Mouse (Mus musculus) urinary bladder, postnatal 0 days (tissue): Measurements from ENCODE around the gene Zdhhc12. TPM values are rescaled to one million over a fixed set of nuclear protein-coding genes. Genes with fewer than 3 reads are reported as not detected.

Experiments used
- polyA plus RNA-seq: library from polyadenylated mRNA; unstranded; fragments of >200 nt; fragmentation: Nextera tagmentation; extraction: Ambion mirVana; gene quantifications from 2 replicates; pipeline ENCODE4 v1.2.1, GENCODE M21; 2015

Zdhhc12 gene
- polyA plus RNA-seq, result 24.9 and 27.9 TPM in 2 replicates

DNA sequence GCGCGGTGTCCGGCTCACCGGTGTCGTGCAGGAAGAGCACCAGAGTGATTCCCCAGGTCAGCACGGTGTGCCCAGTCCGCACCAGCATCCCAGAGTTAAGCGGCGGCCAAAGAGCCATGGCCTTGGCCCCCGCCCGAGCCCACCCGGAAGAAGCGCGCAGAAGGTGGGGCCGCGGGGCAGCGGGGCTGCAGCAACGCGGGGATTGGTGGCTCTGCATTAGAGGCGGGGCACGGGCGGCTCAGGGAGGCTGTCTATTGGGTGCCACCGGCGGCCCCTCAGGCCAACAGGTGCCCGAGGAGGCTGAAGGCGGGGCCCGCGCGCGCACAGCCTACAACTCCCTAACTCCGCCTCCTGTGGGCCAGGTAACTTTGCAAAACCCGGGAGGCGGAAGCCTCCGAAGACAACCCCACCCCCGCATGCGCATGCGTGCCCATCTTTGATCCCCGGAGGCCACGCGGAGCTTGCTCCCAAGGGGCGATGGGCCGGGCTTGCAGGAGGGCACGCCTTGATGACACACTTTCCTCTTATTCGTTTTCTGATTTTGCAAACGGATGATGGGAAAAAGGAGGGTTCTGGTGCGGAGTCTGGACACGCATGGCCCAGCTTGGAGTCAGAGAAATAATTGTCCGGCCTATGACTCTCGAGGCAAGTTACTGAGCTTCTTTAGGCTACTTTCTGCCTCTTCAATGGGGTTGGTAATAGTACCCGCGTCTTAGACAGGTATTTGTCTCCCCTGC, at the start of gene Zdhhc12:
Gene Zdhhc12, minus strand, starts transcription at position 178 of the 737 bp plus-strand sequence.

DNA sequence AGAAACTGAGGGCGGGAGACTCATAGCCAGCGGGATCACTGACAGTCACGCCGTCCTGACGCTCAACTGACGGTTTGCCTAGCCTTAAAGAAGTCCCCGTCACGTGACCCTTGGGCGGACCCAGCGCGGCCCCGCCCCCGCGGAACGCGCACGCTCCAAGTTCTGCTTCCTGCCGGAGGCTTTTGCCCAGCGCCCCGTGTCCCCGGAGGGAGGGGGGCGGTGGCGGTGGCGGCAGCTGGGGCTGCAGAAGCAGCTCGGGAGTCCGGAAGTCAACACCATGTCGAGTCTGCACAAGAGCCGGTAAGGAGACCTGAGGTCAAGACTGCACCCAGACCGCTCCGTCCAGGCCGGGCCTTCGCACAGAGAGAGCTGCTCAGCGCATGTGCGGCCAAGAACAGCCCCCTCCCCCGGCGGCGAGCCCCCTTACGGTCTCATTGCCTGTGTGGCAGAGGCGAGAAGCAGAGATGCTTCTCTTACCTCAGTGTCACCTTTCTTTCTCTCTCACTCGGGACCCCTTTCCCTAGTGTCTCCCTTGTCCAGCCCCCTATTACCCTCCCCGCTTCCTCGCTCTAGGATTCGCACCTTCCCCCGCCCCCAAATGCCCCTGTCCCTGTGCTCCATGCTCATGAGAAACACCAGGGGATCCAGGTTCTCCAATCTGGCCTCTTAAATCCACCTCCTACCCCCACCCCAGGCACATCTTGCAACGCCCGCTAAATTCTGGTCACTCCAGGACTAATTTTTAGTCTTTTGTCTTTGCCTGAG, 40.3 kb upstream of the Zdhhc12 start, which contains the start of gene Tbc1d13:
Gene Tbc1d13, plus strand, starts transcription at position 134 of the 765 bp plus-strand sequence.

DNA sequence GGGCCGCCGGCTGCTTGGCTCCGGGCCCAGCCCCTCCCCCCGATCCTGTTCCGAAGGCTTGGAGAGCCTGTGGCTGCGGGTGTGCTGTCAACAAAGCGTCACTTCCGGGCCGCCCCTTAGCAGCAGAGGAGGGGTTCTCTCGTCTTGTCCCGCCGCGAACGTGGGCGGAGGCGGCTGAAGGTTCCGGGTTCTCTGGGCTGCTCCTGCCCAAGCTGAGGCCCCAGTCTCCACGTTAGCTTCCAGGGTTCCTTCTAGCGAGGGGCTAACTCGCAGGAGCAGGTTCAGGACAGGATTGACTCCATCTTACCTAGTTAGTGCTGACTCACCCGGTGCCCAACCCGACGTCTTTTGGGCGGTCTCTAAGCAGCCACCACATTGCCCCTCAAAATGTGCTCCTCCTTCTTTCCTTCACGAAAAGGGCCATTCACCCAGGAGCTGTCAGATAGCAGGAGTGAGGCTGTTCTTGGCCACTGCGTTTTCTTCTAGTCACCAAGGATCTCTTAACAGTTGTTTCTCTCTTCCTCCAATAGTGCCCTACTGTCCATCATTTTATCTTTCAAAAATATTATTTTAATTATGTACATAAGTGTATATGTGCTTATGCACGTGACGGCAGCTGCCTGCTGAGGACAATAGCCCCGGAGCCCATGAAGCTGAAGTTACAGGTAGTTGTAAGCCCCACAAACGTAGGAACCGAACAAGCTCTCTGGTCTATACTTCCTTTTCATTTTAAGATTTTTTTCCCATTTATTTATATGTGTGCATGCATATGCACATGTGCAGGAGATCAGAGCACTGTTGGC, 31.2 kb upstream of the Zdhhc12 start, which contains the start of gene Zer1:
Gene Zer1, minus strand, starts transcription at position 114 of the 803 bp plus-strand sequence.

DNA sequence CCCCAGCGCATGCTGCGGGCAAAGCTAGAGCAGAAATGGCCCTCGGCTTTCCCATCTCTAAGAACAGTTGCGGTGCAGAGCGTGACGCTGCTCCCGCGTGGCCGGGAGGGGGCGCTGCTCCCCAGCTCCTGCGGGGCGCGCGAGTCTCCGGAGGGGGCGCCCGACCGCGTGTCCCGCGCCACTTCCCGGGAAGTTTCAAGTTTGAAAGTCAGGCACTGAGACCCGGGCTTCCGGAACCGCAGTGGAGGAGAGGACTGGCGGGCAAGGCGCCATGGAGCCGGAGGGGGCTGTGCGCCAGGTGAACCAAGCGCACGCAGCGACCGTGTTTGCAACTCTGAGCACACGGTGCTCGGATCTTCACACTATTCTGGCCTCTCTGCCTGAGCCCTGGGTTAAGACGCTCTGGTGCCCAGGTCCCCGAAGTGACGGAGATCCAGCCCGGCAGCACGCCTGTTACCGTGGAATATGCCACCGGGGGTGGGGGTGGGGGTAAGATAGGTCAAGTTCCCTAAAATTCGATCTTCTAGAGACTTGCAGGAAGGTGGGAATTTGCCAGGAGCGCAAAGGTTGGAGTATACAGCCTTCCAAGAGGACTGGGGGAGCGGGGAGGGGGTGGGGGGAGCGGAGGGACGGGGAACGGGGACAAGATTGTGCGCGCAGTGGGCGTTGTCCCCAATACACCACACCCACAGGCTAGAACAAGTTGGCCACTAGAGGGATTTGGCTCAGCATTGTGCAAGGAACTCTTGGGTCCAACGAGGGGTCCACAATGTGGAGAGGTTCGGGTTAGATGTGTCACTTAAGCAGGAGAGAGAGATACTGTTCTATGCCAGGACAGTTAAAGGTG, 15.7 kb downstream of the Zdhhc12 start, which contains the start of gene Pkn3:
Gene Pkn3, plus strand, starts transcription at position 183 of the 847 bp plus-strand sequence.

DNA sequence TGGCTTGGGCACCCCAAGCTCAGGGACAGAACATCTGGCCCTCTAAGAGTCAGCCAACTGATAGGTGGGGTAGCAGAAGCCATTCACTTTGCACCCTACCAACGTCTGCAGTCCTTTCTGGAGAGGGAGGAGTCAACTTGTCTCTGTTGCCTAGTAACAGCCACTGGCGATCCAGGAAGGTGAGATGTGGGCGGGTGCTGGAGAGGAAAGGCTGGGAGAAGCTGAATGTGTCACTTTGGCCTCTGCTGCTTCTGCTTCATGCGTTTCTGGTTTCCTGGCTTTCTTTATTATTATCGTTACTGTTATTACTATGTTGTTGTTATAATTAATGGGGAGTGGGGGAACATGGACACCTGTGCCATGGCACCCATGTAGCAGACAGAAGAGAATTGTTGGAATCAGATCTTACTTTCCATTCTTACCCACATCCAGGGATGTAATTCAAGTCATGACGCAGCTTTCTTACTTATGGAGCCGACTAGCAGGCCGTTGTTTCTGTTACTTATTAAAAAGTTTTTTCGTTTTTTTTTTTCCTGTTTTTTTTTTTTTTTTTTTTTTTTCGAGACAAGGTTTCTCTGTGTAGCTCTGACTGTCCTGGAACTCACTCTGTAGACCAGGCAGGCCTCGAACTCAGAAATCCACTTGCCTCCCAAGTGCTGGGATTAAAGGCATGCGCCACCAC, 36.1 kb downstream of the Zdhhc12 start, which contains the start of gene Set:
Gene Set, plus strand, starts transcription at position 156 of the 682 bp plus-strand sequence.

DNA sequence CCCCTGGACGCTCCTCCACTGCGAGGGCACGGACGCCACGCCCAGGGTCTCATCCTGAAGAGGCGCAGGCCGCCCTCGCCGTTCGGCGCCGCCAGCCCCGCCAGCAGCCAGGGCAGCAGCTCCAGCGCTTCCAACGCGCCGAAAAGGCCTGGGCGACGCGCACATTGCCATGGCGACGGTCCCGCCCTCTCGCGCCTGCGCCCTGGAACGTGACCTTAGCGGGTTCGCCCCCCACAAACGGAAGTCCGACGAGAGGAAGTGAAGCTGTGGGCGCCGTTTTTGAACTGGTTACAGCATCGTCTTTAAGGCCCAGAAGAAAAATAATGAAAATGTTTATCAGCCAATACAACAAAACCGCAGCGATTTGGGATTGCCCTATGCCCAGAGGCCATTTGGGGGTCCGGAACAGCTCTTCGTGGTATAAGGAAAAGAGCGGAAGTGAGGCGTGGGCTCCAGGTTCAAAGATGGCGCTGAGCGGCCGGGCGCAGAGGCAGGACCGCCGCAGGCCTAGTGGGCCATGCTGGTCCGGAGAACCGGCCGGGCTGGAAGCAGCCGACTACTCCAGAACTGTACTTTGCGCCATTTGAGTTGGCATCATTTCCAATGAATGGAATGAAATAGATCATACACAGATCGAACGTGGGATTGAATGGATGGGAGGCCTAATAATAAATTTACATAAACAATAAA, 44.6 kb downstream of the Zdhhc12 start, which contains the start of gene Wdr34:
Gene Wdr34, minus strand, starts transcription at position 183 of the 690 bp plus-strand sequence.

Other genes with a start within 250 kb of the Zdhhc12 start
- gene Cercam, start 224.5 kb downstream of the Zdhhc12 start, polyA plus RNA-seq, result 55.6 and 68.8 TPM in 2 replicates
- 24.4 and 29.1 TPM in 2 replicates for gene Odf2, start 204.4 kb downstream of the Zdhhc12 start, polyA plus RNA-seq
- gene Gle1, start 158.2 kb downstream of the Zdhhc12 start, polyA plus RNA-seq, result 25.6 and 26.7 TPM in 2 replicates
- 71.0 and 86.1 TPM in 2 replicates for gene Sptan1, start 128.1 kb downstream of the Zdhhc12 start, polyA plus RNA-seq
- 13.7 and 13.8 TPM in 2 replicates for gene Wdr34, start 44.8 kb downstream of the Zdhhc12 start, polyA plus RNA-seq
- gene Set, start 36.3 kb downstream of the Zdhhc12 start, polyA plus RNA-seq, result 179 and 195 TPM in 2 replicates
- gene Pkn3, start 16.0 kb downstream of the Zdhhc12 start, polyA plus RNA-seq, result 3.1 TPM in 2 replicates
- gene Zer1, start 30.9 kb upstream of the Zdhhc12 start, polyA plus RNA-seq, result 3.5 and 4.2 TPM in 2 replicates
- gene Tbc1d13, start 40.1 kb upstream of the Zdhhc12 start, polyA plus RNA-seq, result 2.2 and 4.1 TPM in 2 replicates
- gene Endog, start 77.8 kb upstream of the Zdhhc12 start, polyA plus RNA-seq, result 22.8 TPM in 2 replicates
- 25.1 and 25.8 TPM in 2 replicates for gene Spout1, start 84.8 kb upstream of the Zdhhc12 start, polyA plus RNA-seq
- gene Kyat1, start 112.2 kb upstream of the Zdhhc12 start, polyA plus RNA-seq, result 11.6 and 13.6 TPM in 2 replicates
- 27.9 and 29.2 TPM in 2 replicates for gene Lrrc8a, start 144.1 kb upstream of the Zdhhc12 start, polyA plus RNA-seq
- 0.06 and 0.07 TPM in 2 replicates for gene Gm28035, start 146.9 kb upstream of the Zdhhc12 start, polyA plus RNA-seq
- gene Phyhd1, start 172.6 kb upstream of the Zdhhc12 start, polyA plus RNA-seq, result 7.8 and 8.7 TPM in 2 replicates
- gene Gm28038, start 187.4 kb upstream of the Zdhhc12 start, polyA plus RNA-seq, result not detected in 2 replicates
- gene Dolk, start 192.7 kb upstream of the Zdhhc12 start, polyA plus RNA-seq, result 22.8 and 24.4 TPM in 2 replicates
- 12.3 TPM in 2 replicates for gene Nup188, start 192.7 kb upstream of the Zdhhc12 start, polyA plus RNA-seq